Mouse (Mus musculus): ENCODE results near the gene Six4. TPM values are rescaled to one million over a fixed set of nuclear protein-coding genes. Genes with fewer than 3 reads are reported as not detected.
"Not testable (repeated sequence)": the region's sequence is repeated elsewhere in the genome, so short reads cannot be mapped to it uniquely, and the experiment has no call there.

Gene Six4
- total RNA-seq, 2 experiments from 2014 or later: 2.4 to 2.7 TPM

DNA sequence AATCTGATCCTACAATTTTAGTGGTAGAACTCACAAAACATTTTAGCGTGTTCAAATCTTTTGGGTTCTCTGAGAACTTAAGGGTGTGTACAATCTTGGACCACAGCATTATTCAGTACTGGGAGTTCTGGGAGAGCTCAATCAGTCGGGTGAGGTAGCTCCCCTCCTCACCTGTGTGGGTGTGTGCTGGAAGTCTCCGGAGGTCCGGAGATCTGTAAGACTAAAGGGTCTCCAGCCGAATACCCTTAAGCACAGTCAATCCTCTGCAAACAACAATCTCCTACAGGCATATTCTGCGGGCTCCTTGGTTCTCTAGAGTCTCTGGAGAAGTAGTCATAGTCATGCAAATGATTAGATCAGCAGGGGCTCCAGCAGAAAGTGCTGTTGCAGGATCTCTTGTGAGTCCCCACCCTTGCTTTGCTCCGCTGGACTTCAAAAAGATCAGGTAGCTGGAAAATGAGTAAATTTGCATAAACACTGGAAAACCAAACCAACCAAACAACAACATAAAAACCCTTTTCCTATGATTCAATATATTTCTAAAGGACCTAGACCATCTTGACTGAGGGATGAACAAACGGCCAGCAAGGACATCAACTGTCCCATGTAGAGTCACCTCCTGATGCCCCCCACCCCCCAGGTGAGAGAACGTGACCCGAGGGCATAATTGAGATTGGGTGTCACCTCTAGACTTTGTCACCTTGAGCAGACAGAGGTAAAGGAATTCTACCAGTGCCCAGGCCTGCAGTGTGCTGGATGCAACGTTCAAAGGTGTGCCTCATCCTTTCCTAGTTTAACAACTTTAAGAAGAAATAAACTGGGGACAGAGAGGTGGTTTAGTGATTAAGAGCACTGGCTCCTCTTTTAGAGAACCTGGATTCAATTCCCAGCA is 27.3 kb downstream of the Six4 start:
- intact Hi-C loops (cut with DNase I): no loop called here
- no peak for TF ChIP-seq CTCF (IDR thresholded peaks at IDR 0.05)

DNA sequence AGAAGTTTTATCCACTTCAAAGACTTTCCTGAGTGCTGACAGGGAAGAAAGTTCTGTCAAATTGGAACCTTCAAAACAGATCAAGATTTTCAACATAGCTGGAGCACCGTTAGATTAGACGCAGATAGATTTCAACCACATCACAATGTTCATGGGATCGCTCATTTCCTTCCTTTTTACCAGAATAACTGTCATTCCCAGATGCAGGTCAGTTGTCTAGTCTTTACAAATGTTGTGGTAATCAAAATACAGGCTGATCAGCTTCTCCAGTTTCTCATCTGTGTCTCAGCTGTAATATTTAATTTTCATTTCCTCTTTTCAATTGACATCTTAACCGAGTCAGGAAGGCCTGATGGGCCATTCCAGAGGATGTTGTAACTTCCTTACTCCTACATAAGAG is 29.5 kb downstream of the Six4 start:
- no peak for TF ChIP-seq CTCF (IDR thresholded peaks at IDR 0.05)
- H3K27ac ChIP-seq: no peak overlapping the region
- intact Hi-C loops (cut with DNase I): no loop called here
- no peak overlapping the region for H3K4me3 ChIP-seq
- DNase-seq (ENCODE audit: extremely low spot score in 1 of 2, low spot score in 2 of 2): no peak

More for the DNA sequence above, 27.3 kb downstream of the Six4 start:
- Histone ChIP-seq H3K27ac (no peak overlapping the region), H3K4me3 (no peak overlapping the region)
- DNase-seq (ENCODE audit: extremely low spot score in 1 of 2, low spot score in 2 of 2): no peak

DNA sequence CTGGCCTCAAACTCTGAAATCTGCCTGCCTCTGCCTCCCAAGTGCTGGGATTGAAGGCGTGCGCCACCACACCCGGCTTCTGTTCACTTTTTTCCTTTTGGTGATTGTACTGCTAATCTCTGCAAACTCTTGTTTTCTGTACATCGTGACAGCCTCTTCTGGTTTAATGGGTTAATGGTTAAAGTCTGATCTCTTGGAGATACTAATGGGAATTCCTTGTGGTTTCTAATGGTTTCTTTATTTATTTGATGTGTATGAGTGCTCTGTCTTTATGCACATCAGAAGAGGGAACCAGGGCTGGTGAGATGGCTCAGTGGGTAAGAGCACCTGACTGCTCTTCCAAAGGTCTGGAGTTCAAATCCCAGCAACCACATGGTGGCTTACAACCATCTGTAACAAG is 31.4 kb downstream of the Six4 start:
- DNase-seq (ENCODE audit: extremely low spot score in 1 of 2, low spot score in 2 of 2); H3K4me3 ChIP-seq; intact Hi-C loops (cut with DNase I); H3K27ac ChIP-seq: not testable (repeated sequence)

DNA sequence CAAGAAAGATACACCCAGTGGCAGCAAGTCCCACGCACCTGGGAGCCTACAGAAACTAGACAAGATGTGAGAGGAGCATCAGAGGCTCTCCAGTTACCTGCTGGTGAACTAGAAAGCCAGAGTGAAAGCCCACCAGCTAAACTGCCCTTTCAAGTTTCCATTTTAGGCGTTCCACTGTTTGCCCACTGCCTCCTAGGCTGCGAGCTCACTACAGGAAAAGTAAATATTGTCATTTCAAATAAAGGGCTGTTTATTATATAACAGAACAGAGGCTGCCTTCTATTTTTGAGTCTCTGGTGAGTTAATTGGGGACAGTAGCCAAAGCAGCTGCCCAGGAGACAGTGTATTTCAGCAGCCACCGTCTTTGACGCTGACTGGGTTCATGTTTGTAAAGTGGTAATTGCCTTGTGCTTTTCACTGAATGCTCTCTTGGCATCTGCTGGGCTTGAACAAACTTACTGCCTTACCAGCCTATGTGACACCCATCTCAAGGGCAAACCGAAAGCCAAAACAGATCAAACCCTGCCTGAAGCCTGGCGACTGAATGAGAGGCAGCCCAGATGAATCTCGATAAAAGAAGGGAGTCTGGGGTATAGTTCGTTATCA is 52.3 kb downstream of the Six4 start:
- TF ChIP-seq CTCF (IDR thresholded peaks at IDR 0.05): no peak
- DNase-seq (ENCODE audit: extremely low spot score in 1 of 2, low spot score in 2 of 2): no peak

DNA sequence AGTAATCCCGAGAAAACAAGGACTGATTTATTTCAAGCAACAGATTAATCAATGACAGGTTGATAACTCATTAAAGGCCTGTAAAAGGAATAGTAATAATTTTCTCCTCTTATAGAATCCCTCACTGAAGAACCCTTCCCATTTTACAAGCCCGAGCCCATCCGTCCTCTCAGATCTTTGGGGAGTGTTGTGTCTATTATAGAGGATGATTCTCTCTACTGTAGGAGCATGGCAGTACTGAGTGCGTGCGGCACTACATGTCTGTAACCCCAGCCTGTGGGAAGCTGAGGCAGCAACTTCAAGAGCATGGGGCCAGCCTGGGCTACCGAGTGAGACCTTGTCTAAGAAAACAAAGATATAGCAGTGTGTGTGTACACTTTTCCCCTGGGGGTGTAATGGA is 55.8 kb downstream of the Six4 start:
- TF ChIP-seq CTCF (IDR thresholded peaks at IDR 0.05): no peak
- no peak for DNase-seq (ENCODE audit: extremely low spot score in 1 of 2, low spot score in 2 of 2)
- H3K27ac ChIP-seq: no peak overlapping the region
- intact Hi-C loops (cut with DNase I): no loop called here
- H3K4me3 ChIP-seq: no peak overlapping the region

More for the DNA sequence above, 52.3 kb downstream of the Six4 start:
- intact Hi-C loops (cut with DNase I): no loop called here
- Histone ChIP-seq H3K4me3 (no peak overlapping the region), H3K27ac (no peak overlapping the region)

DNA sequence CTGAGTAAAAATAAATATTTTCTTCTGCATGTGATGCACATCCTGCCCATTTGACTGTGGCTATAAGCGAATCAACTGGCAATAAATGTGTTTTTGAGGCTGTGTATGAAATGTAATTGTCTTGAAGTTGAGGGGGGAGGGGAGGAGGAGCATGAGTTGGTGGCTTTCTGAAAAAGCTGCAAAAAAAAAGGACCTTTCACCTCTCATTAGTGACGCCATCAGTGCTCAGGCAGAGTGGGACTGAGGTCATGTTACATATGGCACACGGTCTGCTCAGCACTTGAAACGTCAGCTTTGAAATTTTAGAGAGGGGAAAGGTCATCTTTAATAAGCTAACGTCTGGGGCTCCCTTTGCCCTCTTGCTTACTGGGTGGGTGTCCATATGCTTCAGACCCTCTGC is 57.8 kb downstream of the Six4 start:
- H3K4me3 ChIP-seq: no peak overlapping the region
- intact Hi-C loops (cut with DNase I): no loop called here
- no peak for DNase-seq (ENCODE audit: extremely low spot score in 1 of 2, low spot score in 2 of 2)
- no peak for TF ChIP-seq CTCF (IDR thresholded peaks at IDR 0.05)
- H3K27ac ChIP-seq: no peak overlapping the region

DNA sequence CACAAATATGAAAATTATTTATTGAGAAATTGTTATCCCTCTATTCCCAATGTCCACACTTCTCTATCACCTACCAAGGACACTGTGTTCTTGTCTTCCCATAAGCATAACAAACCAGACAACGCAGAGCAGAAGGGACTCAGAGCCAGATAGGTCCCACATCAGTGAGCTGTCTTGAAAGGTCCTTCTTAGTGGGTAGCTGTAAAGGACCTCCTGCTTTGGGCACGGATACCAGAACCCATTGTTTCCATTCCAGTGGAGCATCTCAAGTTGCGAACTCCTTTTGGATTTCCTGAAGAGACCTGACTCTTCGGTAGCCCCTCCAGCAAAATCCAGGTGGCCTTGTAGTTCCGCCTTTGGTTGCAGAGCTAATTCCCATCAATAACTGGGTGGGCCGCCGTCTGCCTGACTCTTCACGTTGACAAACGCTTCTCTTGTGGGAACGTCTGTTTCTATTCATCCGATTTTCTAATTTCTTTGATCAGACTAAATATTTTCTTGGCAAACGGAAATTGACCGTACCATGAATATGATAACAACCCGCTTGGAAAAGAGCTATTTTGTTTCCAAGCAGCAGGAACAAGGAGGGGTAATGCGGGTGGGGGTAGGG is 58.6 kb downstream of the Six4 start:
- intact Hi-C loops (cut with DNase I): no loop called here

DNA sequence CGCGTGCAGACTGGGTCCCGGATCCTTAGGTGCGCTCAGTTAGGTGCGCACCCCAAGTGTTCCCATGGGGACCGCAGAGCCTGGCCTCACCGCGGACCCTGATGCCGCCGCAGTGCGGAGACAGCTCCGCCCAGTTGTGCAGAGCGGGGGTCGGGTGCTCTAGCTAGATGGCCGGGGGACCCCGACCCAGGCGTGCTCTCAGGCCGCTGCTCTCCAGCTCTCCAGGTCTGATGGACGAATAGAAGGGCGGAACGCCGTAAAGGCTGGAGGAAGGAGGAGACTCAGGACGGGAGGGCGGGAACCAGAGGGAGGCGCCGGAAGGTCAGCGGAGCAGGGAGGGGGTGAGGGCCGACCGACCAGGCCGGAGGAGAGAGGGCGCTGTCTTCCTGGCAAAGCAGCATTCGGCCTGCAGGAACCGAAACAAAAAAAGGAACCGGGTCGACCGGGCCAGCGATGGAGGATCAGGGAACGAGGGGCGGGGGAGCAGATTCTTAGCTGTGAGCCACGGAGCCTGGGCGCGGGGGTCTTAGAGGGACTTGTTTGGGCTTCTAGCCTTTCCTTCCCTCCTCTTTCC is 59.5 kb downstream of the Six4 start, which contains the start of gene Six1:
Gene Six1 (minus strand): TSS at position 220 of the 574 bp plus-strand sequence.
- DNase-seq (ENCODE audit: extremely low spot score in 1 of 2, low spot score in 2 of 2): no peak
- intact Hi-C loops (cut with DNase I): no loop called here
- TF ChIP-seq CTCF (IDR thresholded peaks at IDR 0.05): no peak; the same call in none of the 2 replicates
- Histone ChIP-seq H3K27ac (no peak within 1 kb of the TSS), H3K4me3 (peak within 1 kb of the TSS; percentile 39)

More for the DNA sequence above, 58.6 kb downstream of the Six4 start:
- TF ChIP-seq CTCF (IDR thresholded peaks at IDR 0.05): no peak
- no peak overlapping the region for H3K4me3 ChIP-seq
- no peak for DNase-seq (ENCODE audit: extremely low spot score in 1 of 2, low spot score in 2 of 2)
- no peak overlapping the region for H3K27ac ChIP-seq

DNA sequence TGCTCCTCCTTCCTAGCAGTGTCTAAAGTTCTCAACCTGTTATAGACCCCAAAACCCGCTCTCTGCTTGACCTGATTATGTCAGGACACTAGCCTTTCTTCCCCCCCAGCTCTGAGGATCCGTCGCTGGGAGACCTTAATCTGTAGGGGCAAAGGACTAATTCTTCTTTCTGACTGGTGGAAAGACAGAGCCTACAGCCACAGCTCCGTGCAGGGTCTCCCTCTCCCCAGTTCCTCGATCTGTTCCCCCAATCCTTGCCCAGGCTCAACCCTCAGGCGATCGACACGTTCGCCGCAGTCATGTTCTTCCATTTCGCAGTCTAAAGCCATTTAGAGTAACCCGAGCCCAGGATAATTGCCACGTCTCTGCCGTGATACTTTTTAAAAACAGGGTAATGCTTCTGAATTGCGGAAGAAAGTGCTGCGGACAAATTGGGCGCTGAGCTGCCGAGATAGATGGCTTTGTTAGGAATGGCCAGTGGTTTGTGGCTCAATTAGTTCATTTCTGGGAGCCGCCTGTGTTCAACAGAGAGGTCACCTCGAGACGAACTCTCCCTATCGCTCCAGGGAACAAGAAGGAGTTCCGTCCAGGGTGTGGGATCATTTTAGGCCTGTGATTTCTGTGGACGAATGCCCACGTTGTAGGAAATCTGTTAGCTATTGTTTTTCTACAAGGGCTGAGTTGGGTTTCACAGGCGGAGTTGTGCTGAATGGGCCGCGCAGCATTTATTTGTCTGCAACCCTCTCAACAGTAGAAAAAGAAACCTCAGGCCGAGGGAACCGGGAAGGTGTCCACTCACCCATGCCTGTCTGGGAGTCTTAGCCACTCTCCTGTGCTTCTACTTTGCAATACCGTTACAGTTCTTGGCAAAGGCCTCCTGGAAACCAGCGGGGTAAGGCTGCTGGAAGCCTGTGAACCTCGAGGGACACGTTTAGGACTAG is 60.3 kb downstream of the Six4 start:
- H3K27ac ChIP-seq: no peak overlapping the region
- TF ChIP-seq CTCF (IDR thresholded peaks at IDR 0.05): no peak
- intact Hi-C loops (cut with DNase I): no loop called here
- DNase-seq (ENCODE audit: extremely low spot score in 1 of 2, low spot score in 2 of 2): no peak
- no peak overlapping the region for H3K4me3 ChIP-seq

DNA sequence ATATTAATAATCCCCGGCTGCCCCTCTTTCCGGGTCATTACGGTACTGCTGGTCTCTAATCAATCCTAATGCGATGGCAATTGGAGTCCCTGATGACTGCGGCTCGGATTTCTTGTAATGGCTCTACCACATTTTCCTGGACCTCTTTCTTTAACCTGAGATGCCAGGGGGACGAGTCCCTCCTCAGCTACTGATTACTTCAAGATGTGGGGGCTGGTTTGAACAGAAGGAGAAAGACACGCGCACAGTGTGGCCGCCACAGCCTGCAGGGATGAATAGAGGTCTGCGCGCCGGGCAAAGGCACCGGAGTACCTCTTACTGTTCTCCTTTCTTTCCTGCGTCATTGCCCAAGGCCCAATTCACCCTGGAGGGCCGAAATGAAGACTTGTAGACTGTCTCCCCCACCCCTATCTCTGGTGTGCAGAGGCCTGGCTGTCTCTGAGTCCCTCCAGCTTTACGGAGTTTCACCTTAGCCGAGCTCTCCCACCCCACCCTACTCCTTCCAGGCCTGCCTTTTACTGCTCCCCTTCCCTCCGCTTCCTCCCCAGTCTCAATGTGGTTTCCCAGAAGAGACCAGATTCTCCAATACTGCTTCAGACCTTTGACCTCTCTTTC is 61.1 kb downstream of the Six4 start:
- Histone ChIP-seq H3K4me3 (no peak overlapping the region), H3K27ac (no peak overlapping the region)
- no peak for TF ChIP-seq CTCF (IDR thresholded peaks at IDR 0.05)
- DNase-seq (ENCODE audit: extremely low spot score in 1 of 2, low spot score in 2 of 2): no peak
- intact Hi-C loops (cut with DNase I): no loop called here
